Mouse (Mus musculus) kidney, embryonic 16.5 days (tissue): ENCODE data around the gene Cenpe. TPM values are rescaled to one million over a fixed set of nuclear protein-coding genes. Genes with fewer than 3 reads are reported as not detected.

Experiments used
- ATAC-seq: fragments of 200-750 bp; cut with Nextera tagmentation; 2 replicates; pipeline ENCODE4 v1.8.0; 2017; ENCODE audit warnings: moderate TSS enrichment; ENCODE audit not compliant: low FRiP score, low TSS enrichment
- H3K27ac ChIP-seq: fragments of 300-500 bp; sonication (generic); 2 replicates; pipeline ENCODE4 v1.5.1; 2014; ENCODE audit warnings: low read length
- H3K27me3 ChIP-seq: fragments of 300-500 bp; sonication (generic); 2 replicates; pipeline ENCODE4 v1.6.1; 2014; ENCODE audit warnings: low read length, control low read depth, mixed read lengths; ENCODE audit not compliant: insufficient read depth
- H3K36me3 ChIP-seq: fragments of 300-500 bp; sonication (generic); 2 replicates; pipeline ENCODE4 v1.6.1; 2014; ENCODE audit warnings: low read length, control low read depth, mixed read lengths; ENCODE audit not compliant: insufficient read depth
- H3K4me1 ChIP-seq: fragments of 300-500 bp; sonication (generic); 2 replicates; pipeline ENCODE4 v1.6.1; 2014; ENCODE audit warnings: low read length, control low read depth, mixed read lengths; ENCODE audit not compliant: insufficient read depth
- H3K4me2 ChIP-seq: fragments of 300-500 bp; sonication (generic); replicated peaks from 2 replicates; pipeline ENCODE4 v1.6.1; 2014; ENCODE audit warnings: low read depth, low read length
- H3K4me3 ChIP-seq: fragments of 300-500 bp; sonication (generic); 2 replicates; pipeline ENCODE4 v1.5.1; 2014; ENCODE audit warnings: mild to moderate bottlenecking, low read length
- H3K9ac ChIP-seq: fragments of 300-500 bp; sonication (generic); replicated peaks from 2 replicates; pipeline ENCODE4 v1.6.1; 2014; ENCODE audit warnings: low read length
- H3K9me3 ChIP-seq: fragments of 300-500 bp; sonication (generic); 2 replicates; pipeline ENCODE4 v1.6.1; 2016; ENCODE audit warnings: low read length, control low read depth
- WGBS: fragments of 180-500 bp; shearing (Covaris S2); extraction: QIAGEN DNeasy Blood & Tissue Kit; methylation state at CpG from one replicate; pipeline ENCODE4 v1.1.7; 2014; 5-methylcytosine and 5-hydroxymethylcytosine counted together
- polyA plus RNA-seq: library from polyadenylated mRNA; unstranded; fragments of >200 nt; fragmentation: Nextera tagmentation; extraction: Ambion mirVana; gene quantifications from 2 replicates; pipeline ENCODE4 v1.2.1, GENCODE M21; 2015

Gene Cenpe
- polyA plus RNA-seq, 1 experiment from 2014 or later = 26.5 TPM

GRCm38 (mm10) chr3:135245733-135246132, 33.4 kb downstream of the Cenpe start:
- Histone ChIP-seq H3K4me2 (no peak overlapping the region), H3K27ac (no peak overlapping the region), H3K9ac (no peak overlapping the region), H3K36me3 (peaks cover 69% of the 10 kb centered on the region), H3K9me3 (no peaks in the 10 kb centered on the region), H3K27me3 (no peaks in the 10 kb centered on the region), H3K4me1 (no peaks in the 10 kb centered on the region), H3K4me3 (no peak overlapping the region)
- no peak for ATAC-seq

DNA sequence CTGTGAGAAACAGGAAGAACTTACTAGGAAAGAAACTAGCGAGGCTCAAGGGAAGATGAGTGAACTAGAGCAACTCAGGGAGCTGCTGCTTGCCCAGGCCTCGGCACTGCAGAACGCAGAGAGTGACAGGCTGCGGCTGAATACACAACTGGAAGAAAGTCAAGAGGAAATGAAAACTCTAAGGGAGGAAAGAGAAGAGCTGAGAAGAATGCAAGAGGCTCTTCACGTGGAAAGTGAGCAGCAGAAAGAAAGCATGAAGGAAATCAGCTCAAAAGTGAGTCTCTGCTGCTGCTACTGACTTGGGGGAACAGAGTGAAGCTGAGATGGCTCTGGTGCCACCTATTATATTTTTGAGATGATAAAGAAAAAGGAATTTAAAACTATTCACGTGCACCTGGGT, 34.5 kb downstream of the Cenpe start:
- H3K27me3 ChIP-seq = no peaks in the 10 kb centered on the region
- H3K9me3 ChIP-seq = no peaks in the 10 kb centered on the region
- WGBS = 94% methylated on average over 6 of the region's 6 CpGs

GRCm38 (mm10) chr3:135249104-135249503, 36.8 kb downstream of the Cenpe start:
- WGBS = 68% methylated on average over 6 of the region's 6 CpGs
- ATAC-seq = peak; percentile 80
- Histone ChIP-seq H3K27me3 (no peaks in the 10 kb centered on the region), H3K4me1 (no peaks in the 10 kb centered on the region), H3K36me3 (peaks cover 66% of the 10 kb centered on the region), H3K9ac (no peak overlapping the region), H3K4me3 (no peak overlapping the region), H3K27ac (no peak overlapping the region), H3K4me2 (no peak overlapping the region), H3K9me3 (no peaks in the 10 kb centered on the region)

More for the DNA sequence above, 34.5 kb downstream of the Cenpe start:
- Histone ChIP-seq H3K36me3 (peaks cover 76% of the 10 kb centered on the region), H3K9ac (no peak overlapping the region), H3K27ac (no peak overlapping the region), H3K4me2 (no peak overlapping the region), H3K4me1 (no peaks in the 10 kb centered on the region), H3K4me3 (no peak overlapping the region)
- no peak for ATAC-seq

GRCm38 (mm10) chr3:135251825-135252224, 39.5 kb downstream of the Cenpe start:
- H3K4me3 ChIP-seq = no peak overlapping the region
- 84% methylated on average over 6 of the region's 6 CpGs for WGBS
- H3K27me3 ChIP-seq = no peaks in the 10 kb centered on the region
- no peak overlapping the region for H3K4me2 ChIP-seq
- no peak for ATAC-seq
- peaks cover 59% of the 10 kb centered on the region for H3K36me3 ChIP-seq
- no peak overlapping the region for H3K27ac ChIP-seq
- H3K9me3 ChIP-seq = no peaks in the 10 kb centered on the region
- no peak overlapping the region for H3K9ac ChIP-seq
- H3K4me1 ChIP-seq = no peaks in the 10 kb centered on the region

GRCm38 (mm10) chr3:135254784-135255183, 42.4 kb downstream of the Cenpe start:
- peaks cover 58% of the 10 kb centered on the region for H3K36me3 ChIP-seq
- no peaks in the 10 kb centered on the region for H3K27me3 ChIP-seq
- no peak overlapping the region for H3K4me3 ChIP-seq
- no peak overlapping the region for H3K27ac ChIP-seq
- no peak overlapping the region for H3K9ac ChIP-seq
- no peaks in the 10 kb centered on the region for H3K9me3 ChIP-seq
- ATAC-seq = 0 out of 2 replicates have a peak, but pooled peaks have one; percentile 57
- no peak overlapping the region for H3K4me2 ChIP-seq
- H3K4me1 ChIP-seq = no peaks in the 10 kb centered on the region

- Histone ChIP-seq H3K9ac (no peak overlapping the region), H3K27me3 (no peaks in the 10 kb centered on the region), H3K4me3 (no peak overlapping the region), H3K4me2 (no peak overlapping the region), H3K9me3 (no peaks in the 10 kb centered on the region), H3K36me3 (peaks cover 65% of the 10 kb centered on the region), H3K4me1 (no peaks in the 10 kb centered on the region), H3K27ac (no peak overlapping the region)
- ATAC-seq = no peak
- WGBS = 87% methylated on average over 10 of the region's 10 CpGs
These were observed 46.6 kb downstream of the Cenpe start for GRCm38 (mm10) chr3:135258919-135259318.

DNA sequence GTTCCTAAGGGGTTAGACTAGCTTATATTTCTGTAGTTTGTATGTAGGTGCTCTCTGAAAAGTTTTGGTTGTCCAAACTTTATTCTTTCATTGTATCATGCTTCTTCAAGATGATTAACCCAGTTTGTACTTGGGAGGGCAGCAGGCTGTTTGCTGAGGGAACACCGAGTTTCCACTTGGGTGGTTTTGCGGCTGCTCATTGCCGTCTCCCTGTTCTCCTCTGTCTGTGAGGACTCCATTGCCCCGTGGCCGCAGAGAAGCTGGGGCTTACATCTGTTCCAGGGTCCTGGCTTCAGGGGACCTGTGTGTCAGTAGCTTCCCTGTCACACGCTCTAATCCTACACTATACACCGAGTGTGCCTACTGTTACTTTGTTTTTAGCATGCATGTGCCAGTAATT, 47.9 kb downstream of the Cenpe start:
- H3K9ac ChIP-seq = no peak overlapping the region
- H3K4me1 ChIP-seq = no peaks in the 10 kb centered on the region
- no peak overlapping the region for H3K4me2 ChIP-seq
- no peaks in the 10 kb centered on the region for H3K27me3 ChIP-seq
- H3K27ac ChIP-seq = no peak overlapping the region
- no peak overlapping the region for H3K4me3 ChIP-seq
- H3K36me3 ChIP-seq = peaks cover 73% of the 10 kb centered on the region
- no peaks in the 10 kb centered on the region for H3K9me3 ChIP-seq
- 61% methylated on average over 7 of the region's 7 CpGs for WGBS
- ATAC-seq = peak; percentile 68; the same call in 1 of the 2 replicates

- Histone ChIP-seq H3K9me3 (no peaks in the 10 kb centered on the region), H3K27me3 (no peaks in the 10 kb centered on the region), H3K4me3 (no peak overlapping the region), H3K27ac (peak overlapping the region; percentile 47; the same call in 1 of the 2 replicates), H3K4me2 (no peak overlapping the region), H3K4me1 (no peaks in the 10 kb centered on the region), H3K36me3 (peaks cover 60% of the 10 kb centered on the region), H3K9ac (no peak overlapping the region)
- no peak for ATAC-seq
- 80% methylated on average over 5 of the region's 5 CpGs for WGBS
These were observed 56.3 kb downstream of the Cenpe start for GRCm38 (mm10) chr3:135268616-135269015.

- Histone ChIP-seq H3K27me3 (no peaks in the 10 kb centered on the region), H3K36me3 (peaks cover 57% of the 10 kb centered on the region), H3K9ac (no peak overlapping the region), H3K4me1 (no peaks in the 10 kb centered on the region), H3K4me3 (no peak overlapping the region), H3K4me2 (no peak overlapping the region), H3K9me3 (no peaks in the 10 kb centered on the region), H3K27ac (peak overlapping the region; percentile 61)
- peak; percentile 94 for ATAC-seq
- 61% methylated on average over 10 of the region's 10 CpGs for WGBS
These were observed 57.2 kb downstream of the Cenpe start for GRCm38 (mm10) chr3:135269391-135269990.

- Histone ChIP-seq H3K4me3 (no peak overlapping the region), H3K9me3 (no peaks in the 10 kb centered on the region), H3K27ac (no peak overlapping the region), H3K9ac (no peak overlapping the region), H3K27me3 (no peaks in the 10 kb centered on the region), H3K4me2 (no peak overlapping the region), H3K4me1 (no peaks in the 10 kb centered on the region), H3K36me3 (peaks cover 34% of the 10 kb centered on the region)
- WGBS = 76% methylated on average over 12 of the region's 12 CpGs
- no peak for ATAC-seq
These were observed 60.3 kb downstream of the Cenpe start for GRCm38 (mm10) chr3:135272627-135273026.
